Mouse (Mus musculus) heart, postnatal 36 days (tissue): ENCODE data around the gene Ptpn18. TPM values are rescaled to one million over a fixed set of nuclear protein-coding genes. Genes with fewer than 3 reads are reported as not detected.

Experiments used
- DNase-seq, 2 experiments: peaks; one replicate each; pipeline ENCODE4 v3.0.0; 2021 to 2022
- intact Hi-C: fragments of 180-260 bp; cut with DNase I; formaldehyde crosslinking; loops from one replicate; pipeline ENCODE4 v1.15.1; 2025
- total RNA-seq, 2 experiments: library from RNA; stranded (reverse); gene quantifications; 2 replicates each; pipeline ENCODE4 v1.2.3; 2021

The Ptpn18 gene
- total RNA-seq, 2 experiments from 2014 or later, result 4.8 to 5.6 TPM

DNA sequence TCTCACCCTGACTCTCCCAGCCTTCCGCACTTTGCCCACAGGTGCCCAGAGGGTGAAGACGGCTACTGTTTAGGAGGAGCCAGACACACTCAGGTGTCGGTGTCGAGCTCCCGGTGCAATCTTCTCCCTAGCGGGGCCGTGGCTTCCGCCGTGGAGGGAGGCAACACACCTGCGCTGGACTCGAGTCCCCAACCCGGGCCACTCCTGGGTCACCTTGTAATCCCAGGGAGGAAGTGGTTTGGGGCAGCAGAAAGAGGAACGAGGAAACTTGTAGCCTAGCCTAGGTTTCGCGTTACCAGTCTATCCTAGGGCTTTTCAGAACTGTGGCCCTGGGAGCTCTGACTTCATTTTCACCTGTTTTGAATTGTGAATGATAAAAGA is 489 bp downstream of the Ptpn18 start:
- no peak for DNase-seq
- intact Hi-C loops, result loop anchor here (5.0 kb wide), 1 partner anchor 142 kb away; no protein-coding TSS in a partner anchor

DNA sequence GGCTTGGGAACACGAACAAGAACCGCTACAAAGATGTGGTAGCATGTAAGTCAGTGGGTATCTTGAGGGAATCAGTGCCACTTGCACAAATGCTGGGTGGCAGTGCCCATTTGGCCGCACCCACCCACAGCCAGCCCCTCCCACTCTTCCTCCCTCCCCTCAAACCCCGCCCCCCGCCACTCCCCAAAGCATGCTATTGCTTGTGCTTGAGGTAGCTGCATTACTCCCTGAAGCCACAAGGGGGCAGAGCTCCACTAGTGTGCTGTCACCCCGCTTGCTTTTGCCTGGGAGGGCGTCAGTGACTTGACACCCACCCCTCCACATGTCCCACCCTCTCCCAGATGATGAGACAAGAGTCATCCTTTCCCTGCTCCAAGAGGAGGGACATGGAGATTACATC is 3.2 kb downstream of the Ptpn18 start:
- intact Hi-C loops, result loop anchor here (5.0 kb wide), 1 partner anchor 140 kb away; no protein-coding TSS in a partner anchor
- peak; percentile 60 to 69 for DNase-seq

DNA sequence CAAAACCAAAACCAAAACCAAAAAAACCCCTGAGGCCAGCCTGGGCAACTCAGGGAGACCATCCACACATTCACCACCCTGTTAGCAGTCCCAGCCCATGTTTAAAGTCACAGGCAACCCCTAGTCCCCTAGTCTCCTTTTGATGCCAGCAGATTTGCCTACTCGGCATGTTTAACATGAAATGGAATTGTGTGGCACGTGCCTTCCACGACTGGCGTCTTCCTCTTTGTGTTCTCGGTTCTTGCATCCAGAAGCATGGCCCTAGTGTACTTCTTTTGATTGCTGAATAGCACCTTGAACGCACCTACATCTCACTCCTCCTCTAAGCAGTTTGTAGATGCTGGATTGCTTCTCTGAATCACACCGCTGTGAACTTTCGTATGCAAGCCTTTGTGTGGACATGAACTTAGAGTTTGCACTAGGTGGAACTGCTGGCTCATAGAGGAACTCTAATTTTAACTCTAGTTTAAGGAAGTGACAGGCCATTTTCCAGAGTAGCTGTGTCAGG is 4.8 kb downstream of the Ptpn18 start:
- DNase-seq, result peak in 1 of 2 experiments; percentile 33
- intact Hi-C loops, result loop anchor here (5.0 kb wide), 1 partner anchor 138 kb away; no protein-coding TSS in a partner anchor

GRCm38 (mm10) chr1:34465445-34465844 is 5.9 kb downstream of the Ptpn18 start:
- no peak for DNase-seq
- intact Hi-C loops, result no loop called here

- no peak for DNase-seq
- intact Hi-C loops, result no loop called here
Observed at GRCm38 (mm10) chr1:34468051-34468450, 8.5 kb downstream of the Ptpn18 start.

- intact Hi-C loops, result no loop called here
- no peak for DNase-seq
Observed at GRCm38 (mm10) chr1:34468500-34468899, 8.9 kb downstream of the Ptpn18 start.

DNA sequence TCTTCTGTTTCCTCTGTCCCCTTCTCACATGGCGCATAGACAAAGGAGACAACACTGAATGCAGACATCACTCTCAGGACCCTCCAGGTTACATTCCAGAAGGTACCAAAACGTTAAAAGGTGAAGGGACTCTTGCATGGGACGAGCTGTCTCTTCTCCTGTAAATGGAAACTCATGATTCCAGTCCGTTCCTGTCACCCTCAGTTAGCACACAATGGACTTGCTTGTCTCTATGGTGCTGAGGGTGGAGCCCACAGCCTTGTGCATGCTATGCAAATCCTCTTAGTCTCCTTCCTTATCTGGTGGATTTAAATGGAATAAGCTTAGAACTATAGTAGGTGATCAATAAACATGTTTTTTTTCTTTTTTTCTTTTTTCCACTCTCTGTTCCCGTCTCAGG is 10.2 kb downstream of the Ptpn18 start:
- intact Hi-C loops, result no loop called here

DNA sequence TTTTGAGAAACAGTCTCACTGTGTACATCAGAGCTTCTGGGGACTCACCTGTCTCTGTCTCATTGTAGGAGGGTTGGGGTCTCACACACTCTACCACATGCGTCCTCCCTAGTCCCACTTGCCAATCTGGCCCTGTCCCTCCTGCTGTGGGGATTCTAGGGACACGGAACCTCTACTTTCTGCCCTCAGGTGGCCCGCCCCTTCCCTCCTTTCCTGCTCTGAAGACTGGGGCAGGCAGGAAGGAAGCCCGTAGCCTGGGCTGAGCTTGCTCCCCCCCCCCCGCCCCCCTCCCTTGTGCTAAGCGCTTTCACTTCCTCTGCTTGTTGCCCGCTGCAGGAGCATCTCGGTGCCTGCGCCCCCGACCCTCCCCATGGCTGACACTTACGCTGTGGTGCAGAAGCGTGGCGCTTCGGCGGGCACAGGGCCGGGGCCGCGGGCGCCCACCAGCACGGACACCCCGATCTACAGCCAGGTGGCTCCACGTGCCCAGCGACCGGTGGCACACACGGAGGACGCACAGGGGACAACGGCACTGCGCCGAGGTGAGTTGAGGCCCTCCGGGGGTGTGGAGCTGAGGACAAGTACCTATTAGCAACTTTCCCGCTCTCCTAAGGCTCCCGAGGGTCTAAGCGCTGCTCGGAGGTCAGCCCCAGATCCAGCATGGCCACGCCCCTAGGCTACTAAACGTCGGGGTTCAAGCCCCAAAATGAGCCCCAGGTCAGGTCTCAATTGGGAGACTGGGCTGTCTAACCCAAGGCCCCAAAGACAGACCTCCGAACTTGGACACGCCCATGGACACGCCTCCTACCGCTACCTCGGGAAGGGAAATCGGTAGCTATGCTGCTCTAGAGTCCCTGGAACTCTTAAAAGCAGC is 13.1 kb downstream of the Ptpn18 start:
- DNase-seq, result peak; percentile 49 to 60

More for the DNA sequence above, 10.2 kb downstream of the Ptpn18 start:
- DNase-seq, result no peak

GRCm38 (mm10) chr1:34478891-34479655 is 19.5 kb downstream of the Ptpn18 start:
- no peak for DNase-seq
- intact Hi-C loops, result no loop called here

More for the DNA sequence above, 13.1 kb downstream of the Ptpn18 start:
- intact Hi-C loops, result no loop called here

- no peak for DNase-seq
- intact Hi-C loops, result no loop called here
Observed at GRCm38 (mm10) chr1:34480801-34481200, 21.2 kb downstream of the Ptpn18 start.

DNA sequence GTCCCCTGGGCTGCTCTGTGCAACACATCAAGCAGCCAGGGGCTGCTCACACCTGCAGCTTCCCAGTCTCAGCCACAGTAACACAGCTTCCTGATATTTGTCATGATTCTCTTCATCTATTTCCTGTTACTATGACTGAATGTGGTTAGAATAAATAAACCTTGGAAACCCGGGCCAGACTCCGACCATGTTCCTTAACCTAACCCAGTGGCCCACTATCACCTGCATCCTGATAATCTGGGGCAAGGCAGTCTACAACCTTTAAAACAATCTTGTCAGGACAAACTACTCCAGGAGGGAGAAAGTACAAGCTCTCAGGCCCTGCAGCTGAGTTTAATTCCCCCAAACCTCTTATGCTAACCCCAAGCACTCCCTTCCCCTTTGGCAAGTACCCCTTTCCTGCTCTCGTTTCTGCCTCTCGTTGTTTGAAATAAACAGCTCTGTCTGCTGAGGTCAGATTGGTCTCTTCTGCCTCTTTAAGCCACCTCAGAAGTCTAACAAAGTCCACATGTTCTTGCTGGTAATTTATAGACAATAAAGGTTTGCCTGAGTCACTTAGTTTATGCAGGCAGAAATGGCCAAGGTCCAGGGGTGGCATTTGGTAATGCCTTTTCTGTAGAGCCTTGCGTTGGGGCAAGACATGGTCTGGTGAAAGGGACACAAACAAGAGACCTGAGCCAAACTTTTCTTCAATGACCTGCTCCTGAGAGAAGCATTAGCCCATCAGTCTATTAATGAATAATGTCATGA is 22.5 kb downstream of the Ptpn18 start:
- intact Hi-C loops, result no loop called here
- DNase-seq, result no peak

DNA sequence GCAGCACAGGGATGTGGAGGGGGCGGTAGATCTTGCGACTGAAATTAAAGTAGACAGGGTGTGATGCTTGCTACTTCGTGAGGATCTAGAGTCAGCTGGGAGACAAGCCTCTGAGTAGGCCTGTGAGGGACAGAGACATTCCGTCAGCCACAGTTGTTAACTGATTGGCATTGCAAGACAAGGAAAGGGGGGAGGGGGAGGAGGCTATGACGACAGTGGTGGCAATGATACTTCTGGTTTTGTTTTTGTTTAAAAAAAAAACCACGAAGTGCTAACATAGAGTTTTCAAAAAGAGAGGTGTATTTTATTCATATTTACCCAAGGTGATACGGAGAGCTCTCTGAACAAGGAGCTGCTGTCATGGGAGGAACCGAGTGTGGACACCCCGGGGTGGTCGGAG is 24.9 kb downstream of the Ptpn18 start:
- intact Hi-C loops, result no loop called here
- DNase-seq, result no peak

GRCm38 (mm10) chr1:34485461-34486188 is 26.1 kb downstream of the Ptpn18 start:
- peak; percentile 37 to 47 for DNase-seq
- intact Hi-C loops, result no loop called here

DNA sequence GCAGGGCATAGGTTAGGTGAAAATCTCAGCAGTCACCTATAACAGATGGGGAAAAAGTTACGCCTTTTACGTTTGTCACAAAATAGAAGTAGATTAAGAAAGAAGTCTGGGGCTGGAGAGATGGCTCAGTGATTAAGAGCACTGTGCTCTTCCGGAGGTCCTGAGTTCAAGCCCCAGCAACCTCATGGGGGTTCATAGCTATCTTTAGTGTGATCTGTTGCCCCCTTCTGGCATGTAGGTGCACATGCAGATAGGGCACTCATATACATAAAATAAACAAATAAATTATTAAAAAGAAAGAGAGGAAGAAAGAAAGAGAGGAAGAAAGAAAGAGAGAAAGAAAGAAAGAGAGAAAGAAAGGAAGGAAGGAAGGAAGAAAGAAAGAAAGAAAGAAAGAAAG is 27.8 kb downstream of the Ptpn18 start:
- intact Hi-C loops, result no loop called here
- no peak for DNase-seq

DNA sequence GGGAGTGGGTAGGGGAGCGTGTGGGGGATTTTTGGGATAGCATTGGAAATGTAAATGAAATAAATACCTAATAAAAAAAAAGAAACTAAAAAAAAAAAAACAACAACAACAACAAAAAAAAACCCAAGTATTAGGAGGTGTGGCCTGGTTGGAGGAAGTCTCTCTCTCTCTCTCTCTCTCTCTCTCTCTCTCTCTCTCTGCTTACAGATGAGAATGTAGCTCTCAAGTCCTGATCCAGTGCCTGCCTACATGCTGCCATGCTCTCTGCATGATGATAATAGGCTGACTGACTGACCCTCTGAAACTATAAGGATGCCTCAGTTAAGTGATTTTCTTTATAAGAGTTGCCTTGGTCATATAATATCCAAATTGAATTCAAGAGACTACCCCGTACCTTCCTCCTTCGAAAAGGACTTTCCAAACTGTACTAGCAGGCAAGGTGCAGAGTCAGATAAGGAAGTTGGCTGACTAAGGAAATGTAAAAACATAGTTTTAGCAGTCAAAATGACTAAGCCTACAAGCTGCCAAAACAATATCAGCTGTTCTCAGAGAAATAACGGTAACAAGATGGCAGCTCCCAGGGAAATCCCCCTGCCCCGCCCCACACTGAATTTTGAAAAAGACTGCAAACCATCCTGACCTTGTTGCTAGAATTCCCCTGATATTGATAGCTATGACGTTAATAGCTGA is 30.4 kb downstream of the Ptpn18 start:
- no peak for DNase-seq
- intact Hi-C loops, result no loop called here

- DNase-seq, result no peak
- intact Hi-C loops, result no loop called here
Observed at GRCm38 (mm10) chr1:34491480-34491879, 31.9 kb downstream of the Ptpn18 start.

- no peak for DNase-seq
- intact Hi-C loops, result no loop called here
Observed at GRCm38 (mm10) chr1:34502991-34503390, 43.4 kb downstream of the Ptpn18 start.

- intact Hi-C loops, result no loop called here
- no peak for DNase-seq
Observed at GRCm38 (mm10) chr1:34505307-34505706, 45.7 kb downstream of the Ptpn18 start.

DNA sequence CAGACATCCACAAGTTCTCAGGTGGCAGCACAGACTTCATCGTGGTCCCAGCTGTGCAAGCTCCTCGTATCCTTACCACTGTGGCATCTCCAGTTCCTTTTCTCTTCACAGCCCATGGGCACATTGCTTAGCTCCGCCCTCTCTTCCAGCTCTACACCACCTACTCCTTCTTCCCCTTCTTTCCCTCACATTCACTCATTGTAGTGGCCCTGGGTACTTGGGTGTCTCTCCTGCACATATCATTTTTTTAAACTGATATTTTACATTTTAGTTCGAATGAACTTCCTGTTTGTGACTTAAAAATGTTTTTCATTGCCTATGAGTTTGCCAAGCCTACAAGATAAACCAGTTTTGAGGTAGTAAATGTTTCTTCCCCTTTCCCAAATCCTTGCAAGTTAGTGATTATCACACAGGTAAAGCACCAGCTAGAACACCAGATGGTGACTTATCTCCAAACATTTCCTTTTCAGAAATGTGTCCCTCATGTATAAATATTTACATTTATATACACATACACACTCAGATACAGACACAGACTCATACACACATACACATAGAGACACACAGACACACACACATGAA is 46.5 kb downstream of the Ptpn18 start:
- no peak for DNase-seq
- intact Hi-C loops, result no loop called here
